Mouse (Mus musculus) E14TG2a.4 (cell line): ENCODE data around the gene Capns1.

Experiments used
- H3K27me3 ChIP-seq: 2 replicates; pipeline ENCODE4 v1.6.1; 2014; ENCODE audit warnings: low read length, control low read depth; ENCODE audit not compliant: insufficient read depth
- H3K36me3 ChIP-seq: 2 replicates; pipeline ENCODE4 v1.6.1; 2014; ENCODE audit warnings: low read length, control low read depth; ENCODE audit not compliant: insufficient read depth
- H3K4me1 ChIP-seq: replicated peaks from 2 replicates; pipeline ENCODE4 v1.6.1; 2014; ENCODE audit warnings: low read depth, low read length, control low read depth
- H3K4me3 ChIP-seq: replicated peaks from 2 replicates; pipeline ENCODE4 v1.5.1; 2014; ENCODE audit warnings: mild to moderate bottlenecking, low read length
- H3K9me3 ChIP-seq: 2 replicates; pipeline ENCODE4 v1.6.1; 2014; ENCODE audit warnings: low read length, control low read depth
- CTCF ChIP-seq: conservative IDR thresholded peaks from 2 replicates; pipeline ENCODE4 v1.5.1; 2014; ENCODE audit warnings: low read length
- NANOG ChIP-seq: IDR thresholded peaks from 2 replicates; pipeline ENCODE4 v1.6.1; 2014; ENCODE audit warnings: borderline replicate concordance, low read length, mixed read lengths
- POU5F1 ChIP-seq: IDR thresholded peaks from 2 replicates; pipeline ENCODE4 v1.6.1; 2014; ENCODE audit warnings: low read length, borderline replicate concordance

Gene Capns1

GRCm38 (mm10) chr7:30224206-30224605 is 25.6 kb upstream of the Capns1 start:
- Histone ChIP-seq H3K36me3 (peaks cover 58% of the 10 kb centered on the region), H3K4me3 (no peak overlapping the region), H3K27me3 (no peaks in the 10 kb centered on the region), H3K4me1 (peaks cover 40% of the 10 kb centered on the region), H3K9me3 (no peaks in the 10 kb centered on the region)
- TF ChIP-seq CTCF: no peak
- no peak for TF ChIP-seq NANOG
- TF ChIP-seq POU5F1: no peak

- Histone ChIP-seq H3K4me3 (no peak overlapping the region), H3K4me1 (peaks cover 34% of the 10 kb centered on the region), H3K27me3 (no peaks in the 10 kb centered on the region), H3K36me3 (peaks cover 40% of the 10 kb centered on the region), H3K9me3 (no peaks in the 10 kb centered on the region)
- TF ChIP-seq CTCF (no peak), NANOG (no peak), POU5F1 (no peak)
Measured at GRCm38 (mm10) chr7:30222205-30222604, 23.6 kb upstream of the Capns1 start.

- H3K4me3 ChIP-seq: no peak overlapping the region
- H3K9me3 ChIP-seq: no peaks in the 10 kb centered on the region
- TF ChIP-seq POU5F1 (no peak), CTCF (no peak), NANOG (no peak)
- H3K27me3 ChIP-seq: no peaks in the 10 kb centered on the region
- peaks cover 35% of the 10 kb centered on the region for H3K4me1 ChIP-seq
- H3K36me3 ChIP-seq: peaks cover 32% of the 10 kb centered on the region
Measured at GRCm38 (mm10) chr7:30221433-30221832, 22.8 kb upstream of the Capns1 start.

GRCm38 (mm10) chr7:30220008-30220356 is 21.4 kb upstream of the Capns1 start:
- no peak for TF ChIP-seq POU5F1
- no peak for TF ChIP-seq CTCF
- TF ChIP-seq NANOG: no peak
- Histone ChIP-seq H3K27me3 (no peaks in the 10 kb centered on the region), H3K4me1 (peaks cover 35% of the 10 kb centered on the region), H3K4me3 (peak overlapping the region; percentile 75), H3K36me3 (peaks cover 19% of the 10 kb centered on the region), H3K9me3 (no peaks in the 10 kb centered on the region)

GRCm38 (mm10) chr7:30219293-30220007 is 20.8 kb upstream of the Capns1 start:
- peaks cover 14% of the 10 kb centered on the region for H3K36me3 ChIP-seq
- H3K4me1 ChIP-seq: peaks cover 34% of the 10 kb centered on the region
- no peaks in the 10 kb centered on the region for H3K27me3 ChIP-seq
- H3K9me3 ChIP-seq: peaks cover 3% of the 10 kb centered on the region
- peak overlapping the region; percentile 75 for H3K4me3 ChIP-seq
- no peak for TF ChIP-seq POU5F1
- no peak for TF ChIP-seq CTCF
- no peak for TF ChIP-seq NANOG

- H3K27me3 ChIP-seq: no peaks in the 10 kb centered on the region
- TF ChIP-seq POU5F1 (no peak), NANOG (no peak), CTCF (no peak)
- no peak overlapping the region for H3K4me3 ChIP-seq
- peaks cover 28% of the 10 kb centered on the region for H3K4me1 ChIP-seq
- peaks cover 25% of the 10 kb centered on the region for H3K9me3 ChIP-seq
- H3K36me3 ChIP-seq: peaks cover 5% of the 10 kb centered on the region; the same call in 1 of the 2 replicates
Measured at GRCm38 (mm10) chr7:30217277-30217676, 18.7 kb upstream of the Capns1 start.

GRCm38 (mm10) chr7:30216723-30217151 is 18.1 kb upstream of the Capns1 start:
- Histone ChIP-seq H3K36me3 (peaks cover 5% of the 10 kb centered on the region; the same call in 1 of the 2 replicates), H3K4me1 (peaks cover 28% of the 10 kb centered on the region), H3K9me3 (peaks cover 30% of the 10 kb centered on the region), H3K4me3 (no peak overlapping the region), H3K27me3 (no peaks in the 10 kb centered on the region)
- TF ChIP-seq POU5F1: no peak
- TF ChIP-seq CTCF: peak; percentile 54
- no peak for TF ChIP-seq NANOG

- H3K4me3 ChIP-seq: no peak overlapping the region
- H3K27me3 ChIP-seq: no peaks in the 10 kb centered on the region
- peaks cover 28% of the 10 kb centered on the region for H3K4me1 ChIP-seq
- TF ChIP-seq CTCF: no peak
- TF ChIP-seq POU5F1: no peak
- no peak; the same call in 1 of the 2 replicates for TF ChIP-seq NANOG
- H3K9me3 ChIP-seq: peaks cover 39% of the 10 kb centered on the region
- peaks cover 5% of the 10 kb centered on the region; the same call in 1 of the 2 replicates for H3K36me3 ChIP-seq
Measured at GRCm38 (mm10) chr7:30215875-30216274, 17.3 kb upstream of the Capns1 start.
